Mouse (Mus musculus): ENCODE results near the gene Tppp.

DNA sequence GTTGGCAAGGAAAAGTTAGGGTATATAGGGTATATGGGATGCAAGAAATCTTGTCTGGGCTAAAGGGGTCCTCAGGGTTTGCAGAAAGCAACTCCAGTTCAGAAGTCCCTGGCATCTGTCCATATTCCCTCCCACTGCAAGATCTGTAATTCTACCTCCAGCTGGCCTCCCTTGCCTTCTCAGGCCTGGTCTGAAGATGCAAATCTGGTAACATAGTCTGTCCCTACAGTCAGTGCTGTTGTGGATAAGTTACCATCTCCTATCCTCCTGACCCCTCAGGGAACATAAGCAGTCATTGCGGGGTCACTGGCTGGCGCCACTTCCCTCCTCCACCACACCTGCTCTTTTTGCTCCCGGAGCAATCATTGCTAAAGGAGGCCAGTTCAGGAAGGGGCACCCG is 6.7 kb downstream of the Tppp start:
- no peak for TF ChIP-seq POLR2A (IDR thresholded peaks at IDR 0.05; ENCODE audit: borderline replicate concordance, low read depth, low read length)
- no peak for TF ChIP-seq CTCF (IDR thresholded peaks at IDR 0.05; ENCODE audit: low read depth, low read length)

All from bone marrow macrophage, adult 2 months (primary cell).